Mouse (Mus musculus) MEL (cell line): Measurements from ENCODE around the gene Srpx.

Experiments used
- BHLHE40 ChIP-seq: IDR thresholded peaks from 2 replicates; pipeline ENCODE4 v1.6.1; 2012; ENCODE audit warnings: low read depth, mild to moderate bottlenecking, inconsistent platforms, low read length, improper control_type of control experiment, borderline replicate concordance
- CTCF ChIP-seq, 3 experiments: IDR thresholded peaks in 2 of 3; conservative IDR thresholded peaks in 1 of 3; 2 replicates each; pipeline ENCODE4 v1.5.1; 2011 to 2012; ENCODE audit warnings: low read length in 3 of 3, low read depth in 2 of 3, mild to moderate bottlenecking in 2 of 3, improper control_type of control experiment in 1 of 3, inconsistent platforms in 1 of 3, mixed read lengths in 1 of 3, moderate library complexity in 1 of 3; ENCODE audit not compliant: control insufficient read depth in 1 of 3, insufficient read depth in 1 of 3, poor library complexity in 1 of 3, severe bottlenecking in 1 of 3
- EP300 ChIP-seq, 2 experiments: IDR thresholded peaks; 2 replicates each; pipeline ENCODE4 v1.6.1; 2011; ENCODE audit warnings: improper control_type of control experiment in 2 of 2, low read length in 2 of 2, low read depth in 1 of 2, mild to moderate bottlenecking in 1 of 2
- JUND ChIP-seq: IDR thresholded peaks from 2 replicates; pipeline ENCODE4 v1.6.1; 2011; ENCODE audit warnings: low read depth, mild to moderate bottlenecking, improper control_type of control experiment, low read length
- NRF1 ChIP-seq: IDR thresholded peaks from 2 replicates; pipeline ENCODE4 v1.6.1; 2014; ENCODE audit warnings: low read depth, mild to moderate bottlenecking, inconsistent platforms, low read length, improper control_type of control experiment, moderate library complexity; ENCODE audit not compliant: poor library complexity, insufficient read depth, severe bottlenecking
- POLR2A ChIP-seq, 2 experiments: IDR thresholded peaks; 2 replicates each; pipeline ENCODE4 v1.6.1; 2011 to 2012; ENCODE audit warnings: low read length in 2 of 2, mild to moderate bottlenecking in 2 of 2, control low read depth in 1 of 2, improper control_type of control experiment in 1 of 2, low read depth in 1 of 2, moderate library complexity in 1 of 2; ENCODE audit not compliant: control insufficient read depth in 1 of 2, insufficient read depth in 1 of 2, poor library complexity in 1 of 2
- TAL1 ChIP-seq: IDR thresholded peaks from 2 replicates; pipeline ENCODE4 v1.6.1; 2012; ENCODE audit warnings: mild to moderate bottlenecking, inconsistent platforms, low read length, moderate library complexity, mixed read lengths
- ZKSCAN1 ChIP-seq: IDR thresholded peaks from 2 replicates; pipeline ENCODE4 v1.6.1; 2012; ENCODE audit warnings: low read depth, mild to moderate bottlenecking, inconsistent platforms, low read length, improper control_type of control experiment, moderate library complexity

DNA sequence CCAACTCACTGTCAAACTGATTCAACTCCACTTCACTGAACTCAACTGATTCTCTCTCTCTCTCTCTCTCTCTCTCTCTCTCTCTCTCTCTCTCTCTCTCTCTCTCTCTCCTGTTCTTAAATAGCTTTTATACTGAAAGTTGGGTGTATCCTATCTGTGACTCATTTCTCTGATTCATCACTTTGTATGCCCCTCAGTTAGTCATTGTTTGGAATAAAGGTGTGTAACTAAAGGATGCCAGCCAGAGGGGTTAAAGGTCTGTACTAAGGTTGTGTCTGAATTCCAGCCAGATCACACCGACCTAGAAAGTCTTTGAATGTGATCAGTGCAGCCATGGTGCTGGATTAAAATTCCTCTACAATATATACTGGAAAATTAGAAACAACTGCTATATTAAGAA lies 116.8 kb downstream of the Srpx start:
- TF ChIP-seq ZKSCAN1 (no peak), CTCF (IDR thresholded peaks at IDR 0.05 in 2 of 3, conservative IDR thresholded peaks at IDR 0.05 in 1 of 3; ENCODE audit: control insufficient read depth in 1 of 3, insufficient read depth in 1 of 3, low read depth in 2 of 3, low read length in 3 of 3, poor library complexity in 1 of 3, severe bottlenecking in 1 of 3) (no peak), TAL1 (no peak), NRF1 (no peak), POLR2A (IDR thresholded peaks at IDR 0.05; ENCODE audit: control insufficient read depth in 1 of 2, insufficient read depth in 1 of 2, low read depth in 1 of 2, low read length in 2 of 2, poor library complexity in 1 of 2) (no peak), EP300 (IDR thresholded peaks at IDR 0.05; ENCODE audit: low read depth in 1 of 2, low read length in 2 of 2) (no peak), JUND (no peak), BHLHE40 (no peak)
